Mouse (Mus musculus): ENCODE measurements around the gene Fam241a. TPM values are rescaled to one million over a fixed set of nuclear protein-coding genes. Genes with fewer than 3 reads are reported as not detected.

The Fam241a gene
- polyA plus RNA-seq, 1 experiment: 4.3 TPM

GRCm38 (mm10) chr3:127823886-127824863 is 71.9 kb downstream of the Fam241a start:
- no peaks in the 10 kb centered on the region for H3K4me1 ChIP-seq (ENCODE audit: control insufficient read depth, insufficient read depth, low read length)
- WGBS: 72% methylated on average over 17 of the region's 17 CpGs
- no peak overlapping the region for H3K4me3 ChIP-seq (replicated peaks; ENCODE audit: extremely low read depth, low read depth, low read length)
- TF ChIP-seq POLR2A (IDR thresholded peaks at IDR 0.05; ENCODE audit: borderline replicate concordance, extremely low read depth, low read depth, low read length) (no peak), CTCF (IDR thresholded peaks at IDR 0.05; ENCODE audit: insufficient read depth, low read length) (no peak)
- DNase-seq: no peak

GRCm38 (mm10) chr3:127821209-127821608 is 74.9 kb downstream of the Fam241a start:
- TF ChIP-seq CTCF (IDR thresholded peaks at IDR 0.05; ENCODE audit: insufficient read depth, low read length) (no peak), POLR2A (IDR thresholded peaks at IDR 0.05; ENCODE audit: borderline replicate concordance, extremely low read depth, low read depth, low read length) (no peak)
- Histone ChIP-seq H3K4me1 (ENCODE audit: control insufficient read depth, insufficient read depth, low read length) (no peaks in the 10 kb centered on the region), H3K4me3 (replicated peaks; ENCODE audit: extremely low read depth, low read depth, low read length) (no peak overlapping the region)
- DNase-seq: no peak
- WGBS: 71% methylated on average over 5 of the region's 5 CpGs

- H3K4me3 ChIP-seq (replicated peaks; ENCODE audit: extremely low read depth, low read depth, low read length): no peak overlapping the region
- TF ChIP-seq POLR2A (IDR thresholded peaks at IDR 0.05; ENCODE audit: borderline replicate concordance, extremely low read depth, low read depth, low read length) (no peak), CTCF (IDR thresholded peaks at IDR 0.05; ENCODE audit: insufficient read depth, low read length) (no peak)
Measured at GRCm38 (mm10) chr3:127820400-127820799, 75.7 kb downstream of the Fam241a start.

More at GRCm38 (mm10) chr3:127820400-127820799, 75.7 kb downstream of the Fam241a start:
- H3K4me1 ChIP-seq (ENCODE audit: control insufficient read depth, insufficient read depth, low read length): no peaks in the 10 kb centered on the region
- 85% methylated on average over 1 of the region's 1 CpGs for WGBS
- no peak for DNase-seq

Other genes with a start within 250 kb of the Fam241a start
- 2.1 and 3.2 TPM in 2 replicates for gene Alpk1, start 115.8 kb downstream of the Fam241a start, polyA plus RNA-seq (2012; rRNA removed)
- 3.2 and 3.5 TPM in 2 replicates for gene Tifa, start 106.5 kb downstream of the Fam241a start, polyA plus RNA-seq (2012; rRNA removed)
- 19.2 and 20.6 TPM in 2 replicates for gene Ap1ar, start 58.8 kb downstream of the Fam241a start, polyA plus RNA-seq (2012; rRNA removed)

Data from lung, adult 2 months (tissue).